Mouse (Mus musculus): ENCODE data around the gene Rslcan18. TPM values are rescaled to one million over a fixed set of nuclear protein-coding genes. Genes with fewer than 3 reads are reported as not detected.
A peak's percentile ranks its signal among the peaks of the same experiment; 100 is the strongest.
"Not testable (repeated sequence)": the region's sequence is repeated elsewhere in the genome, so short reads cannot be mapped to it uniquely, and the experiment has no call there.

Gene Rslcan18
- under 1 TPM; 0.29 to 0.53 TPM for total RNA-seq (2021)
- long read RNA-seq, experiment 1: 0 reads
- long read RNA-seq, experiment 2: 0 reads

DNA sequence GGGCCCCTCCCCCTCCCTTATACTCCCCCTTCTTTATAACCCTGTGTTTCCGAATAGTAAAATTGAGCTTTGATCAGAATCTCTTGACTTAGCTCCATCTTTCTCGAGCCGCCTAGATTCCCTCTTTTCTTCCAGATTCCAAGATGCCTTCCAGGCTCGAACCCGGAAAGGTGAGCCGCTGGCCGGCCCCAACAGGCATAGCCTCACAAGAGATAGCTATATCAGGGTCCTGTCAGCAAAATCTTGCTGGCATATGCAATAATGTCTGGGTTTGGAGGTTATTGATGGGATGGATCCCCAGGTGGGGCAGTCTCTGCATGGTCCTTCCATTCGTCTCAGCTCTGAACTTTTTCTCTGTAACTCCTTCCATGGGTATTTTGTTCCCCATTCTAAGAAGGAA, at the start of gene Rslcan18:
TSS of gene Rslcan18 (minus strand) at position 101 of the 400 bp plus-strand sequence.
- intact Hi-C loops (cut with DNase I; ENCODE audit: low total_unique reads): not testable (repeated sequence)

DNA sequence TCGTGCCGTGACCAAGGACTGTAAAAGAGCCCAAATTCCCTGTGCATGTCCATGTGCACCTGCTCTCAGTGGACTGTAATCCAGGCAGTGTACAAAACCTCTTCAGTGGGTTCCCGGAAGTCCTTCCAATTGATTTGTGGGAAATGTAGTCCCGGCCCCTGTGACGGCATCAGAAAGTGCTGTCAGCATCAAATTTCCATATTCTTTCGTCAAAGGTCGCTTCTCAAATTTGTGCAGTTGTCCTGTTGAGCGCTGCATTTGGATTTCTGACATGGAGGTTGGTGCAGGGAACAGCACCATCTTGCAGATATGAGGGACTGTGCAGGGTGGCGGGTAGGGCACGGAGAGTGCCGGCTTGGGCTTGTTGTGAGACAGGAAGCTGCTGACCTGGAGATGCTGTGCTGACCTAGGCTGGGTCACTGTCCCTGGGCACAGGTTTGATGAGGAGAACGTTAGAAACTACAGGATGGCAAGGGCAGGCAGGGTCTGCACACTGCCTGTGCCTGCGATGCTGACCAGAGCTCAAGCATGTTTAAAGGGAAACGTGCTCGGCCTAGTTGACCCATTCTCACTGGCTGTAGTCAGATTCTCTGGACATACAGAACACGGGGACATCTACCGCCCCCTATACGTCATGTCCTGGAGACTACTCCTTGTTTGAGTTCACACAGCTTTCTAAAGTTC, 12.1 kb upstream of the Rslcan18 start:
- DNase-seq: peak; percentile 69
- intact Hi-C loops (cut with DNase I; ENCODE audit: low total_unique reads): no loop called here

More for the DNA sequence above, at the start of gene Rslcan18:
- not testable (repeated sequence) for DNase-seq

DNA sequence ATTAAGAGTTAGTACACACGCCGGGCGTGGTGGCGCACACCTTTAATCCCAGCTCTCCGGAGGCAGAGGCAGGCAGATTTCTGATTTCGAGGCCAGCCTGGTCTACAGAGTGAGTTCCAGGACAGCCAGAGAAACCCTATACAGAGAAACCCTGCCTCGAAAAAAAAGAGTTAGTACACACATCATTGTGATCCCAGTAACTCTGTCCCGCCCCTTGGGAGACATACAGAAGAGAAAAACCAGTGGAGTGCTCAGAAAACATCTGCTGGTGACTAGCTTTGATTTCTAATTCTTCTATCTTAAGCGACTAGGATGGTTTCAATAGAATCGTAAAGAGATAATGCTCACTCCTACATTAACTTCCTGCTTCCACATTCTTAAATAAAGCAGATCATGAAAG, 11.4 kb upstream of the Rslcan18 start:
- DNase-seq; intact Hi-C loops (cut with DNase I; ENCODE audit: low total_unique reads): not testable (repeated sequence)

DNA sequence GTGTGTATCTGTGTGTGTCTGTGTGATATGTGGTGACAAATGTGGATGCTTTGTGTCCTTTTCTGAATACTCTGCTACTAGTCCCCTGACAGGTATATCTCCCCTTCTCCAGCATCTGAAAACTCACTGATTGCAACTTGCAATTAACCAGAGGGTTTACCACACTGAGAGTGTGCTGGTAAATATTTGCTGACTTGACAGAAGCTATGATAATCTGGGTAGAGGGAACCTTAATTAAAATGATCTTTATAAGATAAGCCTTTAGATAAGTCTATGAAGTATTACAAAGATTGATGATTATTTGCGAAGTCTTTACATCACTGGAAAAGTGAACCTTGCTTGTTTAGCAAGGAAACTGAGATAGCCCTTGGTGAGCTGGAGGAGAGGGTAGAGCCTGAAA, 8.4 kb upstream of the Rslcan18 start:
- DNase-seq: no peak
- intact Hi-C loops (cut with DNase I; ENCODE audit: low total_unique reads): no loop called here

DNA sequence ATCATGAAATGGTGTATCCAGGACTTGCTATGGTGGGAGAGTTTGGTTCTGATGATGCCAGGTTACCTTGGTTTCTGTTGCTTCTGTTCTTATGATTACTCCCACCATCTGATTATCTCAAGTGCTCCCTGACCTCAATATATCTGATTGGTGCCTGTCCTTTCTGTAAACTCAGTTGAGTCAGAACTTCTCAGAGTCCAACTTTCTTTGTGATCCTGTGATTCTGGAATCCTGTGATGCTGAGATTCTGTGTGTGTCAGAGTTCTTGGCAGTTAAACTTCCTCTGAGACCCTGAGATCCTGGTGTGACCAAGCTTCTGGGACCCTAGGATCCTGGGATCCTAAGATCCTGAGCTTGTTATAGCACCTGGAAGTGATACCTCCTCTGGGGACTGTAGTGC, 5.3 kb upstream of the Rslcan18 start, which contains the start of gene Zfp759:
TSS of gene Zfp759 (plus strand) at position 301 of the 400 bp plus-strand sequence.
- intact Hi-C loops (cut with DNase I; ENCODE audit: low total_unique reads); DNase-seq: not testable (repeated sequence)

DNA sequence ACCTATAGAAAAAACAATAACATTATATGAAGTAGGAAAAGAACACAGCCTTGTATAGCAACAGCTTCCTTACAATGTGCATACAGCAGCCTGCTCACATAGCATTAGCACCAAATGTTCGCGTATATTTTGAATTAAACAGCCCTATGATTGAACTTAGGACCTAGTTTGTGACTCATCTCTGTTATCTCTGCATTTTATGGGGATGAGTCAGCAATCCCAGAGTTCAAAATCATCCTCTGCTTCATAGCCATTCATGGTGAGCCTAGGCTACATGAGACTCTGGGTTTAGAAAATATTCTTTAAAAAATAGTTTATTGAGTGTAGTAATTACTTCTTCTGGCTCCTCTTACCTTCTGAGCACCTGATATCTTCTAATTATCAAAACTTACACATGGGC, 2.8 kb downstream of the Rslcan18 start:
- no peak for DNase-seq
- intact Hi-C loops (cut with DNase I; ENCODE audit: low total_unique reads): no loop called here

DNA sequence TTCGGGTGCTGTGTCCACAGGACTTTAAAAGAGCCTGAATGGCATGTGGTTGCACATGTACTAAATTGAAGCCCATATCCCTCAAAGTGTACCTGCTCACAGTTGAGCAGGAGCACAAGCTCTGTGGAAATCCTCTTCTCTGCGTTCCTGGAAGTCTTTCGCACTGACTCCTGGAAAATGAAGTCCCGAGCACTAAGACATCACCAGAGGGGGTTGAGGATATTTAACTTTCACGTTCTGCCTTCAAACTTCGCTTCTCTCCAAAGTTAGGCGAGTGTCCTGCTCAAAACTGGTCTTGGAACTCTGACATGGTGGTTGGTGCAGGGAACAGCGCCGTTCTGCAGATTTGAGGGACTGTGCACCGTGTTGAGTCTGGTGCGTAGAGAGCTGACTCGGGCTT, 4.0 kb downstream of the Rslcan18 start:
- no peak for DNase-seq
- intact Hi-C loops (cut with DNase I; ENCODE audit: low total_unique reads): no loop called here

DNA sequence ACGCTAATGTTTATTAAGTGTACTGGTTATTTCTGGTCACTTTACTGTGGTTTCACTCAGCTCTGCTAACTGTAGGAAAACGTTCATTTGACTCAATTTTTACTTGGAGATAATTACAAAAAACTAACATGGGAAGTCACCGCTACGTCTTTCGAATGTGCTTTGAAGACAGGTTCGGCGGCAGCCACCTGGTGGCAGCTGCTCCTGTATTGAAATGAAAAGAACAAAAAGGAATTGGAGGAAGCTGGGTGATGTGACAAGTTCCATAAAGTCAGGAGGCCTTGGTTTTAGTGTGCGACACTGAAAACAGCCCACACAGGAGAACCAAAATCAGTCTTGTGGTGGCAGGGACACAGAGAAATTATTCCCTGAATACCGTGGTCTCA, 7.2 kb downstream of the Rslcan18 start:
- no peak for DNase-seq
- intact Hi-C loops (cut with DNase I; ENCODE audit: low total_unique reads): no loop called here

DNA sequence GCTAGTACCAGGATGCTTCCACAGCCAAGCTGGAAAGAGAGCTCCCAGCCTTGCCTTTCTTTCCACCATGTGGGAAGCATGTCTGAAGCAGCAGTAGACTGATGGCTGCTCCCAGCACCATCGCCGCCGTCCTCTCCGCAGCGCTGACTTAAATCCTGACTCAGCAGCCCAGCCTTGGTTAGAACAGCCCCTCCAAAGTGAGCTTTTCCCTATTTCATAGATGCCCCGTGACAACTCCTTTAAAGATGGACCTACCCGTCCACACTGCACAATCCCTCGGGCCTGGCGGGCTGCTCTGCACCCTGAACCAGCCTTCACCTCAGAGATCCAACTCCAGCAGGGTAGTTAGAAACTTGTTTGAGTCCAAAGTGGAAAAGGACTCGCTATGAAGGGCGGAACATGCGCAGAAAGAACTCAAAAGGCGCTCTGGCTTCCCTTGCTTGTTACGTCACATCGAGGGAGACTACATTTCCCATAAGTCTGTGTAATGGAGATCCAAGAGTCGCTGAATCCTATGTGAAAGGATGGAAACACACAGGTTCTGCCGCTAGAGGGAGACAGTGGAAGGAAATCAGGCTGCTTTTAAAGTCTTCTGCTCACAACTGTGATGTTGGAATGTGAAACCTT, 7.8 kb downstream of the Rslcan18 start, which contains the start of gene Gm28557:
TSS of gene Gm28557 (minus strand) at position 411 of the 627 bp plus-strand sequence.
- intact Hi-C loops (cut with DNase I; ENCODE audit: low total_unique reads): no loop called here
- DNase-seq: peak; percentile 82

DNA sequence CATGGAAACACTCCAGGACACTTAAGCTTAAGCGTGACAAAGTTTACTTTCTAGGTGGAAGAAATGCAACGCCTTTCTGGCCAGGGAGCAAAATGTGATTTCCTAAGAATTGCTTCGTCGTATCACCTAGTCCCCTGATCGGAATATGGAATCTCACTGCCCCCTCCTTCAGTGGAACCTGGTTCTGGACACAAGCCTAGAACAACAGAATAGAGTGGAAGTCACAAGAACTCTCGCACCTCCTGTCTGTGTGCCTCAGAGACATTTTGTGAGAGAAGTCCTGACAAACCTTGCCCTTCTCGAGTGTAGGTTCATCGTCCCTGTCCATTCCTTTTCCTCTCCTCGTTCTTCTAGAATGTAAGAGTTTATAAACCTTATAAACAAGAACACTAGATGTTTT, 8.4 kb downstream of the Rslcan18 start:
- DNase-seq: no peak
- intact Hi-C loops (cut with DNase I; ENCODE audit: low total_unique reads): no loop called here

DNA sequence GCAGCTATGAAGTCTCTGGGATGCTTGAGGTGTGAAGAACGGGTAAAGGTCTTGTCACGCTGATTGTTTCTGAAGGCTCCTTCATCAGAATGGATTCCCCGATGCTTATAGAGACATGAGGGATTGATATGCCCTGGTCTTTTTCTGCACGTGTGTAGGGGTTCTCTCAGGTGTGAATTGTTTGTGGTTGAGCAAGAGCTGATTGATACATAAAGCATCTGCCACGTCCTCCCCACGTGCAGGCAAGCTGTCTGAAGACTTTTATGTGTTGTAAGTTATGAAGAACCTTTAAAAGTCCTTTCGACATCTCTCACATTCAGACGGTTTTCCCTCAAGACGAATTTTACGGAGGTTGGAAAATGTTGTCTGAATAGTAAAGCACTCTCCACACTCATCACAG, 18.2 kb downstream of the Rslcan18 start, which contains the start of gene Zfp708:
TSS of gene Zfp708 (minus strand) at position 101 of the 400 bp plus-strand sequence.
- intact Hi-C loops (cut with DNase I; ENCODE audit: low total_unique reads): no loop called here
- no peak for DNase-seq

DNA sequence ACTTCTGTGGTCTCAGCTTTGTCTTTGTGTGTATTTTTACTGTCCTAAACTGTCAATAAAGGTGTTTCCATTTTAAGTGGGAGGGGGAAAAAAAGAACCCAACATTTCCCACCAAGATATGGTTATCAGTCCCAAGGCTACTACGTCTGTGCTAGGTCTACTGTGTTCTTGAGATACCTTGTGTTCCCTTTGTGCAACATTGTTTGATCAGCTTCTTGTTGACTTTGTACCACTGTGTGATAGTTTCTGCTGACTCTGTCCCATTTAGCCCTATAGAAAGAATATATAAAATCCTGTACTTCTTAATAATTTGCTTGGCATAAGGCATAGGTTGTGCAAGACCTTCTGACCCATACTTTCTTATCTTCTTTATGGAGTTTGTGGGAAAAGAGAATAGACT, 25.9 kb downstream of the Rslcan18 start:
- intact Hi-C loops (cut with DNase I; ENCODE audit: low total_unique reads): no loop called here
- no peak for DNase-seq

DNA sequence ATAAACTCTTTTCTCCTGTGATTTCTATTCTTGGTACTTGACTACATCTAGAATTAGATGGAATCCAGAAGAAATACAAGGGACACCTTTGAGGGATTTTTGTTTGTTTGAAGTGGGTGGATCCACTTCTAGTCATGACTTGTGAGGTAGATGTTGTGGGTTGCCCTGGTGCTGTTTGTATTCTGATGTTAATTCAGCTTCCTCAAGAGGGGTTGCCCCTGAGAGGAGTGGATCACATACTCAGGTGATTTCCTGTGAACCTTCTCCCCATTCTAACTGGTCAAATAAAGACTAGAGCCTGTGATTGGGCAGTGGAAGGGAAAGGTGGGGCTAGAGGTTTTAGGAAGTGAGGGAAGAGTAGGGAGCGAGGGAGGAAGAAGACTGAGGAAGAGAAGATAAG, 34.1 kb downstream of the Rslcan18 start:
- DNase-seq: no peak
- intact Hi-C loops (cut with DNase I; ENCODE audit: low total_unique reads): no loop called here

DNA sequence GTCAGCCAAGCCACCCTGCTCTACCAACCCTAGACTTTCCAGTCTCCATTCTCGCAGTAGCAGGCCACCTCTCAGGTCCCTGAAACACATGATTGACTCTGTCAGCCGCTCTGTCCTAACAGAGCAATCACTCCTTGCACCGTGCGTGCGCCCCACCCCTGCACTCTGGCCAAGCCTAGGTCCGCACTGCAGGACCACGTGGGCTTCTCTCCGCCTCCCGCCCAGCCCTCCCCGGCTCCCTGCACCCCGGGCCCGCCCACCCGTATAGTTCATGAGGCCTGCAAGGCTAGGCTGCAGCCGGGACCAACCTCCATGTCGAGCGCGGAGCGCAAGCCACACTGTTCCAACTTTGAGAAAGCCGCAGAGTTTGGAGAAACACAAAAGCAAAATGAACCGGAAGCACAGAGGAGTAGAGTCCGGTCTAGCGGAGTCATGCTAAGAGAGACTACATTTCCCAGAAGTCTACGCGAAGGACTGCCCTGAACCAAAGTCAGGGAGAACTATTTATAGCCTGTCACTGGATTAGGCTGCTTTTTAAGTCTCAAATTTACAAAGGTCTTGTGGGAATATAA, 34.8 kb downstream of the Rslcan18 start:
- intact Hi-C loops (cut with DNase I; ENCODE audit: low total_unique reads): no loop called here
- DNase-seq: peak; percentile 79

DNA sequence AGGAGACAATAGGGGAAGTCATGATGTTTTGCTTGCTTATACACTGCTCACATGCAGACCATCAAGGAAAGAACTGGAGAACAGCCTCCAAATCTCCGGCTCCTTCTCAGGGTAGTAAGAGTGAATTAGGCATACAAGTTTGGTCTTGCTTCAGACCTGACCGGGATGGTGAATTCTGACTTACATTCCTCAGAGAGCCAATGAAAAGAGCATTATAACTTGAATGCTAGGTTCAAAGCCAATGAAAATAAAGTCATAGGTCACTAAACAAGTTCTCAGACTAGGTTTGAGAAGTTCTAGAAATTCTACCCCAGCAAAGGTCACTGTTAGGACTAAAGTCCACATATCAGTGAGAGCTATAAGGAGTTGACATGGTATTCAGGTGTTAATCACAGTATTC, 38.8 kb downstream of the Rslcan18 start:
- intact Hi-C loops (cut with DNase I; ENCODE audit: low total_unique reads): no loop called here
- DNase-seq: no peak

DNA sequence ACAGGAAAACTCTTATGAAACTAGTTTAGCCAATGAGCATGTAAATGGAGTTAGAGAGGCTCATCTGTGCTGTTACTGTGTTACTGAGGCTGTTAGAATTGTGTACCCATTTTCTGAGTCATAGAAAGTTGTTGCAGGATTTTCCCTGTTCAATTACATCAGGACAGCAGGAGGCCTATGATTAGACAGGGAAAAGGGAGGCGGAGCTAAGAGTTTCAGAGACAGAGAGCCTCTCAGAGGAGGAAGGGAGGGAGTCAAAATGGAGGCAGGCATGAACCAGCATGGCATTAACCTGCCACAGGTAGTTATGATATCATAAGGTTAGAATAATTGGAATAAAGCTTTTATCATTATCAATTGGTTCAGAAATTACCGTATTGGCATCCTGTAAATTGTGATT, 43.3 kb downstream of the Rslcan18 start:
- intact Hi-C loops (cut with DNase I; ENCODE audit: low total_unique reads): no loop called here
- DNase-seq: no peak

DNA sequence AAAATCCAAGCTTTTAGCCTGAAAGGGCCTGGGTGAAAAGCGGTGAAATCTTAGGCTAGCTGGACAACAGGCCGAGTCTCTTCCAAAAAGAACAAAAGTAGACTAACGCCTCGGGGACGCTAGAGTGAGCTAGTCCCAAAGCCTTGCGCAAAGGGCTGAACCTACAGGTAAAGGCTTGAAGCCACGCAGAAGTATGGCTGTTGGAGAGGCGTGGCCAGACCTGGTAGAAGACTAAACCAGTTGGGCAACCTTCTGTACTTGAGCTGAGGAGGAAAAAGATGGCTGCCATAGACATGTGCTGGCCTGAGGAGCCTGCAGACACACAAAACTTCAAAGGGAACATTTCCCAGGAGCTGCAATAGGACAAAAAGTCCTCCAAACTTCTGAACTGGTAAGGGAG, 50.7 kb downstream of the Rslcan18 start:
- DNase-seq: no peak
- intact Hi-C loops (cut with DNase I; ENCODE audit: low total_unique reads): no loop called here

DNA sequence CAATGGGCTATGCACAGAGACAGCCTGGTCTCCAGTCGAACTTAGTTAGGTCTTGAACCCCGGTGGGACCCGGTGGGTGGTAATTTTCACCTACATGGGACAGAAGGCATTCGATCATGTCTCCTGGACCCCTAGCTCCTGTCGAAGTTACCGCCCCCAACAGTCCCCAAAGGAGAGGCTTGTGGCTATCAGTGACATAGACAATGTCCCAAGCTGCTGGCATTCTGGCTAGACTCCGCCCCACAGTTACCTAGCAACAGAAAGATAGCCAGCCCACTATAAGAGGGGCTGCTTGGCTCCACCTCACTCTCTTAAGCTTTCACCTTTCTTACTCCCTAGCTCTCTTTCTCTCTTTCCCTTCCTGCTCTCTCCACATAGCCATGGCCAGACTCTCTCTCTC, 53.6 kb downstream of the Rslcan18 start:
- DNase-seq: no peak
- intact Hi-C loops (cut with DNase I; ENCODE audit: low total_unique reads): no loop called here

DNA sequence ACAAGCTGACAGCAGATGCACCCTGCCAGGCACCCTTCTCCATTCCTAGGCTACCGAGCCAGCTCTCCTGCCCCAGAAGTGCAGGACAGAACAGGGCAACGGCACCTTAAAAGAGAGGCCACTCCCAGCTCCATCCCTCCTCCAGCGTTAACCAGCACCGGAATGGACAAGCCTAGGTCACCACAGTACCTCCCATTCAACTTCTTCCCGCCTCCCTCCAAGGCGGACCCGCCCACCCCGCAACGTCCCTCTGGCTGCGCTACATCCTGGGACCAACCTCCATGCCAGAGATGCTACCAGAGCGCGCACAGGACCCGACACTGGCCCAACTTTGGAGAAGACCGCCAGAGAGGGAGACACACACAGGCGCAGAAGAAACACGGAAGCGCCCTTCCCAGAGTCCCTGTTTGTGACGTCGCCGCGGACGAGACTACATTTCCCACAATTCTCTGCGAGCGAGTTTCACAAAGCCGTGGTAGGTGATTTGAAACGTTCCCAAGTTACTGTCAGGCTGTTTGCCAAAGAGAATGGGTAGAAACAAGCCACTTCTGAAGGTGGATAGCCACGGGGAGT, 55.2 kb downstream of the Rslcan18 start, which contains the start of gene Zfp712:
TSS of gene Zfp712 (minus strand) at position 385 of the 573 bp plus-strand sequence.
- intact Hi-C loops (cut with DNase I; ENCODE audit: low total_unique reads): no loop called here
- DNase-seq: peak; percentile 86

DNA sequence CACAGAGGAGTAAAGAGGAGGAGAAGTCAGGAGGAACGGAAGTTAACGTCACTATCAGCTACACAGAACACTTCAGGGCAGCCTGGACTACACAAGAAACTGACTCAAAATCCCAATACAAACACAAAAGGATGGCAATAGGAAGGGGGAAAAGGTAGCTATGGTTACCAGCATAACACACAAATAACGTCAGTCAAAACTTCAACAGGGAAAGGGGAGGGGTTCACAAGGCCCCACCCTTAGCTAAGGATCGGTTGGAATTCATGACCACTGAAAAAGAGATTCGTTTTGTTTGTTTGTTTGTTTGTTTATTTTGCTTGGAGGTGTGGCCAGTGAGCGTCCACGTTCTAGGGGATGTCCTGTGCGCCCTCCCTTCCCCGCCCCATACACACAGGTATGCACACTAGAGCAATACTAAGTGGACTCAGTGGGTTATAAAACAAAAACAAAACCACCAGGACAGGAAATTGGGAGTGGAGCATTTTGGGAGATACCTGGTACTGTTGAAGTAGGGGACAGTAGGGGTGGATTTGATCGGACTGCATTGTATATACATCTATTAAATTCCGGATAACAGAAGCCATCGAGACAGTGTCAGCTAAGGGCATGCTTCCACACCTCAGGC, 55.8 kb downstream of the Rslcan18 start:
- intact Hi-C loops (cut with DNase I; ENCODE audit: low total_unique reads): no loop called here
- DNase-seq: no peak
